Mouse (Mus musculus): ENCODE data around the gene Gpld1. TPM values are rescaled to one million over a fixed set of nuclear protein-coding genes. Genes with fewer than 3 reads are reported as not detected.

The Gpld1 gene
- polyA plus RNA-seq, 1 experiment: 0.13 TPM

GRCm38 (mm10) chr13:24945567-24945966, 2.6 kb downstream of the Gpld1 start:
- no peak overlapping the region for H3K4me3 ChIP-seq (ENCODE audit: extremely low read depth, insufficient read depth, insufficient read length)
- H3K4me1 ChIP-seq (ENCODE audit: control insufficient read depth, insufficient read depth, insufficient read length): no peaks in the 10 kb centered on the region

GRCm38 (mm10) chr13:24947158-24947557, 4.2 kb downstream of the Gpld1 start:
- no peak overlapping the region for H3K27ac ChIP-seq (ENCODE audit: insufficient read depth, low read length)
- no peaks in the 10 kb centered on the region for H3K4me1 ChIP-seq (ENCODE audit: control insufficient read depth, insufficient read depth, insufficient read length)
- 84% methylated on average over 5 of the region's 5 CpGs for WGBS
- no peaks in the 10 kb centered on the region for H3K36me3 ChIP-seq (ENCODE audit: control insufficient read depth, insufficient read depth, low read length)
- H3K27me3 ChIP-seq (ENCODE audit: control insufficient read depth, insufficient read depth, low read length): no peaks in the 10 kb centered on the region
- H3K4me3 ChIP-seq (ENCODE audit: extremely low read depth, insufficient read depth, insufficient read length): no peak overlapping the region
- TF ChIP-seq POLR2A (IDR thresholded peaks at IDR 0.05; ENCODE audit: low read depth, low read length): no peak
- TF ChIP-seq CTCF (IDR thresholded peaks at IDR 0.05; ENCODE audit: extremely low read depth, insufficient read depth, insufficient read length, insufficient replicate concordance): no peak
- DNase-seq (ENCODE audit: low read depth in 1 of 2, low spot score in 2 of 2): no peak

More at GRCm38 (mm10) chr13:24945567-24945966, 2.6 kb downstream of the Gpld1 start:
- Histone ChIP-seq H3K36me3 (ENCODE audit: control insufficient read depth, insufficient read depth, low read length) (no peaks in the 10 kb centered on the region), H3K27ac (ENCODE audit: insufficient read depth, low read length) (no peak overlapping the region), H3K27me3 (ENCODE audit: control insufficient read depth, insufficient read depth, low read length) (no peaks in the 10 kb centered on the region)
- DNase-seq (ENCODE audit: low read depth in 1 of 2, low spot score in 2 of 2): no peak
- 76% methylated on average over 4 of the region's 4 CpGs for WGBS
- TF ChIP-seq POLR2A (IDR thresholded peaks at IDR 0.05; ENCODE audit: low read depth, low read length) (no peak), CTCF (IDR thresholded peaks at IDR 0.05; ENCODE audit: extremely low read depth, insufficient read depth, insufficient read length, insufficient replicate concordance) (no peak)

GRCm38 (mm10) chr13:24948870-24949269, 5.9 kb downstream of the Gpld1 start:
- H3K36me3 ChIP-seq (ENCODE audit: control insufficient read depth, insufficient read depth, low read length): no peaks in the 10 kb centered on the region
- 82% methylated on average over 6 of the region's 6 CpGs for WGBS
- no peak for DNase-seq (ENCODE audit: low read depth in 1 of 2, low spot score in 2 of 2)
- no peak for TF ChIP-seq POLR2A (IDR thresholded peaks at IDR 0.05; ENCODE audit: low read depth, low read length)
- TF ChIP-seq CTCF (IDR thresholded peaks at IDR 0.05; ENCODE audit: extremely low read depth, insufficient read depth, insufficient read length, insufficient replicate concordance): no peak
- H3K4me1 ChIP-seq (ENCODE audit: control insufficient read depth, insufficient read depth, insufficient read length): no peaks in the 10 kb centered on the region
- no peak overlapping the region for H3K4me3 ChIP-seq (ENCODE audit: extremely low read depth, insufficient read depth, insufficient read length)
- H3K27me3 ChIP-seq (ENCODE audit: control insufficient read depth, insufficient read depth, low read length): no peaks in the 10 kb centered on the region
- no peak overlapping the region for H3K27ac ChIP-seq (ENCODE audit: insufficient read depth, low read length)

- no peak for DNase-seq (ENCODE audit: low read depth in 1 of 2, low spot score in 2 of 2)
- no peaks in the 10 kb centered on the region for H3K27me3 ChIP-seq (ENCODE audit: control insufficient read depth, insufficient read depth, low read length)
- no peak overlapping the region for H3K4me3 ChIP-seq (ENCODE audit: extremely low read depth, insufficient read depth, insufficient read length)
- TF ChIP-seq POLR2A (IDR thresholded peaks at IDR 0.05; ENCODE audit: low read depth, low read length) (no peak), CTCF (IDR thresholded peaks at IDR 0.05; ENCODE audit: extremely low read depth, insufficient read depth, insufficient read length, insufficient replicate concordance) (no peak)
- WGBS: 85% methylated on average over 7 of the region's 7 CpGs
- H3K4me1 ChIP-seq (ENCODE audit: control insufficient read depth, insufficient read depth, insufficient read length): no peaks in the 10 kb centered on the region
- H3K27ac ChIP-seq (ENCODE audit: insufficient read depth, low read length): no peak overlapping the region
- no peaks in the 10 kb centered on the region for H3K36me3 ChIP-seq (ENCODE audit: control insufficient read depth, insufficient read depth, low read length)
Measured at GRCm38 (mm10) chr13:24952659-24953058, 9.7 kb downstream of the Gpld1 start.

DNA sequence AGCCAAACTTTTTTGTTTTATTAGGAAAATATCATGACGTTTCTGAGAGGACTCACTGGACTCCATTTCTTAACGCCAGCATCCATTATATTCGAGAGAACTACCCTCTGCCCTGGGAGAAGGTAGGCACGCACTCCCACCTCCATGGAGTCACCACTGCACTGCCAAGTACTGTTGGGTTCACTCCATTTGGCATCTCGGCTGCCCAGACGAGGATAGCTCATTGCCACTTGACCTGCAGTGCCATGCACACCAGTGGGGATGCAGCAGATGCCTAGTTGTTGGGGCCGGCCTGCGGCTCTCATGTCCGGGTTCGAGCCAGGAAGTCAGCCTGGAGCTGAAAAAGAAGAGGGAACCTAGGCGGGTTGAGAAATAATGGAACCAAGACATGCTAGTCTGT, 12.1 kb downstream of the Gpld1 start:
- H3K4me1 ChIP-seq (ENCODE audit: control insufficient read depth, insufficient read depth, insufficient read length): no peaks in the 10 kb centered on the region
- no peak for DNase-seq (ENCODE audit: low read depth in 1 of 2, low spot score in 2 of 2)
- no peaks in the 10 kb centered on the region for H3K36me3 ChIP-seq (ENCODE audit: control insufficient read depth, insufficient read depth, low read length)
- no peak overlapping the region for H3K27ac ChIP-seq (ENCODE audit: insufficient read depth, low read length)
- H3K27me3 ChIP-seq (ENCODE audit: control insufficient read depth, insufficient read depth, low read length): no peaks in the 10 kb centered on the region
- TF ChIP-seq CTCF (IDR thresholded peaks at IDR 0.05; ENCODE audit: extremely low read depth, insufficient read depth, insufficient read length, insufficient replicate concordance): no peak
- no peak for TF ChIP-seq POLR2A (IDR thresholded peaks at IDR 0.05; ENCODE audit: low read depth, low read length)
- WGBS: 53% methylated on average over 11 of the region's 11 CpGs
- no peak overlapping the region for H3K4me3 ChIP-seq (ENCODE audit: extremely low read depth, insufficient read depth, insufficient read length)

DNA sequence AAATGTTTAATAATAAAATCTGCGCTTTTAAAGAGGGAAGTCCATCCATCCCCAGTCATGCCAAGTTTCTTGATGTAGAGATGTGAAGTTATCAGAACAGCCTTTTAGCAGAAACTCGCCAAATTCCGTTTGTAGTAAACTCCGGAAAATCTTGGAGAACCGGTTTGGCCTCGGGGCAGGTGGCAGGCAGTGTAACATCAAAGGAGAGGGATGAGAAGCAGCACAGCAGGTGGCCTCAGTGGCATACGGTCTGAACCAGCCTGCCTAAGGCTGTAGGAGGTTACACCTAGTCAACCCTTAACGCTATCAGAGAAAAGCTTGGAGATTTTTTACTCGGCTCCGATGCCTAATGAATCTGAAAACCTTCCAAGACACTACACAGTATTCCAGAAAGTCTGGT, 12.5 kb downstream of the Gpld1 start:
- no peaks in the 10 kb centered on the region for H3K27me3 ChIP-seq (ENCODE audit: control insufficient read depth, insufficient read depth, low read length)
- H3K4me3 ChIP-seq (ENCODE audit: extremely low read depth, insufficient read depth, insufficient read length): no peak overlapping the region
- DNase-seq (ENCODE audit: low read depth in 1 of 2, low spot score in 2 of 2): no peak
- TF ChIP-seq POLR2A (IDR thresholded peaks at IDR 0.05; ENCODE audit: low read depth, low read length) (no peak), CTCF (IDR thresholded peaks at IDR 0.05; ENCODE audit: extremely low read depth, insufficient read depth, insufficient read length, insufficient replicate concordance) (no peak)
- H3K36me3 ChIP-seq (ENCODE audit: control insufficient read depth, insufficient read depth, low read length): no peaks in the 10 kb centered on the region
- H3K27ac ChIP-seq (ENCODE audit: insufficient read depth, low read length): no peak overlapping the region
- no peaks in the 10 kb centered on the region for H3K4me1 ChIP-seq (ENCODE audit: control insufficient read depth, insufficient read depth, insufficient read length)
- WGBS: 50% methylated on average over 10 of the region's 10 CpGs

DNA sequence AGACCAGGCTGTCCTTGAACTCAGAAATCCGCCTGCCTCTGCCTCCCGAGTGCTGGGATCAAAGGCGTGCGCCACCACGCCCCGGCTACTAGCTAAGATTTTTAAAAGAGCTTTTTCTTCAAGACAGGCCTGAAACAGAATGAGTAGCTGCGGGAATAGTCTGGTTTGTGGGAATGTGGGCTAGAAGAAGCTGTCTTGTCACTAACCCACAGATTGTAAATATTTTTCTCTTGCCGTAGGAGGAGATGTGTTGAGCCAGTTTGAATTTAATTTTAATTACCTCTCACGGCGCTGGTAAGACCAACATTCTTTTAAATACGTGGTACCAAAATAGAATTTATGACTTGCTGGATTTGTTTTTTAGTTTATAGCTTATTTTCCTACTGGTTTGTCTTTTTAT, 15.7 kb downstream of the Gpld1 start:
- no peak for TF ChIP-seq CTCF (IDR thresholded peaks at IDR 0.05; ENCODE audit: extremely low read depth, insufficient read depth, insufficient read length, insufficient replicate concordance)
- TF ChIP-seq POLR2A (IDR thresholded peaks at IDR 0.05; ENCODE audit: low read depth, low read length): no peak

More for the DNA sequence above, 15.7 kb downstream of the Gpld1 start:
- DNase-seq (ENCODE audit: low read depth in 1 of 2, low spot score in 2 of 2): no peak
- 91% methylated on average over 11 of the region's 11 CpGs for WGBS
- Histone ChIP-seq H3K36me3 (ENCODE audit: control insufficient read depth, insufficient read depth, low read length) (no peaks in the 10 kb centered on the region), H3K4me1 (ENCODE audit: control insufficient read depth, insufficient read depth, insufficient read length) (no peaks in the 10 kb centered on the region), H3K4me3 (ENCODE audit: extremely low read depth, insufficient read depth, insufficient read length) (no peak overlapping the region), H3K27me3 (ENCODE audit: control insufficient read depth, insufficient read depth, low read length) (no peaks in the 10 kb centered on the region), H3K27ac (ENCODE audit: insufficient read depth, low read length) (no peak overlapping the region)
